Mouse (Mus musculus) brown adipose tissue, adult 24 weeks (tissue): ENCODE data around the gene Kdelc2. TPM values are rescaled to one million over a fixed set of nuclear protein-coding genes. Genes with fewer than 3 reads are reported as not detected.

Experiments used
- H3K27ac ChIP-seq: fragments of 200-500 bp; replicated peaks from 2 replicates; pipeline ENCODE4 v1.5.1; 2012; ENCODE audit warnings: low read depth, mild to moderate bottlenecking, low read length
- H3K4me1 ChIP-seq: fragments of 200-500 bp; 2 replicates; pipeline ENCODE4 v1.6.1; 2012; ENCODE audit warnings: low read length, mixed read lengths; ENCODE audit not compliant: control insufficient read depth, insufficient read depth, insufficient read length
- H3K4me3 ChIP-seq: fragments of 200-500 bp; 2 replicates; pipeline ENCODE4 v1.5.1; 2012; ENCODE audit warnings: low read depth, mild to moderate bottlenecking, low read length, moderate library complexity; ENCODE audit not compliant: insufficient read depth
- polyA plus RNA-seq: library from polyadenylated mRNA; stranded (reverse); fragments of >200 nt; gene quantifications from 2 replicates; pipeline ENCODE4 v1.2.4, GENCODE M21; 2012; ENCODE audit not compliant: missing spikeins, insufficient read depth, insufficient read length

Gene Kdelc2
- polyA plus RNA-seq, 1 experiment, result 6.8 TPM

- Histone ChIP-seq H3K4me1 (no peaks in the 10 kb centered on the region), H3K4me3 (peak within 1 kb of the TSS; percentile 1; the same call in 1 of the 2 replicates), H3K27ac (no peak within 1 kb of the TSS)
These were observed 18.5 kb downstream of the Kdelc2 start, which contains the start of gene 4930550C14Rik for GRCm38 (mm10) chr9:53402291-53402711. Gene 4930550C14Rik (plus strand): TSS chr9:53402325.

- Histone ChIP-seq H3K4me1 (no peaks in the 10 kb centered on the region), H3K27ac (no peak overlapping the region), H3K4me3 (no peak overlapping the region)
These were observed 19.2 kb downstream of the Kdelc2 start for GRCm38 (mm10) chr9:53402991-53403390.

GRCm38 (mm10) chr9:53404050-53404752 lies 20.4 kb downstream of the Kdelc2 start:
- H3K27ac ChIP-seq, result no peak overlapping the region
- H3K4me3 ChIP-seq, result no peak overlapping the region
- H3K4me1 ChIP-seq, result no peaks in the 10 kb centered on the region

GRCm38 (mm10) chr9:53404753-53405722 lies 21.2 kb downstream of the Kdelc2 start:
- 0 out of 2 replicates have a peak overlapping the region, but pooled peaks have one; percentile 9 for H3K27ac ChIP-seq
- H3K4me3 ChIP-seq, result peak overlapping the region; percentile 68
- H3K4me1 ChIP-seq, result no peaks in the 10 kb centered on the region

- H3K4me1 ChIP-seq, result no peaks in the 10 kb centered on the region
- no peak overlapping the region for H3K27ac ChIP-seq
- H3K4me3 ChIP-seq, result no peak overlapping the region
These were observed 24.7 kb downstream of the Kdelc2 start for GRCm38 (mm10) chr9:53408548-53408947.

GRCm38 (mm10) chr9:53408953-53409361 lies 25.1 kb downstream of the Kdelc2 start:
- H3K27ac ChIP-seq, result no peak overlapping the region
- no peaks in the 10 kb centered on the region for H3K4me1 ChIP-seq
- no peak overlapping the region for H3K4me3 ChIP-seq

GRCm38 (mm10) chr9:53409427-53409826 lies 25.6 kb downstream of the Kdelc2 start:
- Histone ChIP-seq H3K4me3 (no peak overlapping the region), H3K4me1 (no peaks in the 10 kb centered on the region), H3K27ac (no peak overlapping the region)

- Histone ChIP-seq H3K4me3 (no peak overlapping the region), H3K27ac (no peak overlapping the region), H3K4me1 (no peaks in the 10 kb centered on the region)
These were observed 38.5 kb downstream of the Kdelc2 start for GRCm38 (mm10) chr9:53422133-53422896.

- H3K27ac ChIP-seq, result no peak overlapping the region
- no peak overlapping the region for H3K4me3 ChIP-seq
- H3K4me1 ChIP-seq, result no peaks in the 10 kb centered on the region
These were observed 42.9 kb downstream of the Kdelc2 start for GRCm38 (mm10) chr9:53426726-53427125.

GRCm38 (mm10) chr9:53427638-53428037 lies 43.8 kb downstream of the Kdelc2 start:
- Histone ChIP-seq H3K4me1 (no peaks in the 10 kb centered on the region), H3K27ac (no peak overlapping the region), H3K4me3 (no peak overlapping the region)

- no peak overlapping the region for H3K27ac ChIP-seq
- no peak overlapping the region for H3K4me3 ChIP-seq
- H3K4me1 ChIP-seq, result no peaks in the 10 kb centered on the region
These were observed 52.2 kb downstream of the Kdelc2 start for GRCm38 (mm10) chr9:53435830-53436570.

- H3K4me1 ChIP-seq, result no peaks in the 10 kb centered on the region
- H3K4me3 ChIP-seq, result no peak overlapping the region
- H3K27ac ChIP-seq, result no peak overlapping the region
These were observed 66.8 kb downstream of the Kdelc2 start for GRCm38 (mm10) chr9:53450609-53451008.
